Mouse (Mus musculus) erythroblast, embryonic 14.5 days (primary cell): ENCODE data around the gene Bcl2.

ENCODE experiments used
- GATA1 ChIP-seq: IDR thresholded peaks from 2 replicates; pipeline ENCODE4 v1.6.1; 2012; ENCODE audit warnings: low read length, inconsistent platforms, mixed read lengths
- TAL1 ChIP-seq: IDR thresholded peaks from 3 replicates; pipeline ENCODE4 v1.6.1; 2012; ENCODE audit warnings: low read length, inconsistent platforms, mixed read lengths

DNA sequence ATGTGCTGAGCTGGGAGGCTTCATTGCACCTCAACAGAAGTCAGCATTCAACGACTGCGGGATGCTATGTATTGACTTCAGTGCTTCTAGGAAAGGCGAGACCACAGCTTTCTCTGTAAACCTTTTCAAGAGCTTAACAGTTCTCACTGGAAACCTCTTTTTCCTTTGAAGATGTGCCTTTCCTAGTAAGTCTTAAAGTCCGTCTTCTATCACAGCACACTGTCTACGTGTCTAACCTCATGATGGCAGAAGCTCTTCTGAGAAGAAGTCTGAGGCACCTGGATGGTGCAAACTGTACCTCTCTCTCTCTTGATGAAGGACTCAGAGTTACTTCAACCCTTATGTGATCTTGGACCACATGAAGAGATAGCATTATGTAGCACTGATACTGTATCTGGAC lies 107.1 kb downstream of the Bcl2 start:
- TF ChIP-seq TAL1 (no peak), GATA1 (no peak)
